Mouse (Mus musculus): ENCODE data around the gene Fbxo7.
A peak's percentile ranks its signal among the peaks of the same experiment; 100 is the strongest.

Gene Fbxo7

DNA sequence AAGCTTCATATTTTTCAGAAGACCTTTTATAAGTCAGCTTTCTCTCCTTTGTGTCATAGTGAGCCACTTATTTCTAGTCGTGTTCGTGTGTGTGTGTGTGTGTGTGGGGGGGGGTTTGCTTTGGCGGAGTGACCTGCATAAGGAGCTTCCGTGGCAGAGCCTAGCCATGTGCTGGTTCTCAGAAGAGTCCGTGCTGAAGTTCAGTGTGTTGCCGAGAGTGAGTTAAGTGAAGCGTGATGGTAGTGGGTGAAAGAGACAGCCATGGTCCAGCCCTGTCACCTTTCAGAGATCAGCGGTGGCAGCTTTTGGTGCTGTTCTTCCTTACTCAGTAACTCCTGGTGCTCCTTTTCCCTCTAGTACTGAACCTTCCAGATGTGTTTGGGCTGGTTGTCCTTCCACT is 22.3 kb downstream of the Fbxo7 start:
- no peak for DNase-seq

- no peak for DNase-seq
Measured at GRCm38 (mm10) chr10:86046371-86046770, 24.6 kb downstream of the Fbxo7 start.

- DNase-seq, result no peak
Measured at GRCm38 (mm10) chr10:86047786-86048185, 26.0 kb downstream of the Fbxo7 start.

GRCm38 (mm10) chr10:86050522-86050921 is 28.8 kb downstream of the Fbxo7 start:
- DNase-seq, result no peak

DNA sequence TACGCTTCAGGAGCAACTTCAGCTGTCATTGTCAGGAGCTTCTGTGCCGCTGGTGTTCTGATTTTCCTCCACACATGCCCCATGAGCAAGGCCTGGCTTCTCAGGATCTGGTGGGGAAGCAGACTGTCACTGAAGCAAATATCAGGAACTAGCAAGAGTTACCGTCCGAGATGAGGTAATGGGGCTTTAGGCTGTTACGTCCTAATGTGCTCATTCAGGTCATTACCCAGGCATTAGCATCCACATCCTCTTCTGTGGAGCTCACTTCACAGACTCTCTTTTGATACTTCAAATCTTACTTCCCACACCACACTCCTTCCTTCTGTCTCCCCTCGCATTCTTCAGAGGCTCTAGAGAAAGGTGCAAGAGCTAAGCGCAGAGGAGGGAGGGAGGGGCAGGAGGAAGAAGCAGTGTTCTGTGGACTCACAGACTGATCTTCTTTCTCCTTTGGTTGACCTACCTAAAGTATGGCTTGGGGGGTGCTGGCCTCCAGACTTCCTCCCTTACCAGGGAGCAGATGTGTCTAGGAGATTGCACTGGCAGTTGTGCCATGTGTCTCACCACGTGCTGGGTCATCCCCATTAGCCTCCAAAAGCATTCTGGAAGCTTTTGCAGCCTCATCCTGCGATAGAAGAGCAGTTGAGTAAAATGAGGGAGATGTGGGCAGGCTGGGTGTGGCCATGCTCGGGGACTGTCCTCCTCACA is 31.2 kb downstream of the Fbxo7 start:
- no peak for DNase-seq

- DNase-seq, result no peak
Measured at GRCm38 (mm10) chr10:86056297-86056903, 34.6 kb downstream of the Fbxo7 start.

DNA sequence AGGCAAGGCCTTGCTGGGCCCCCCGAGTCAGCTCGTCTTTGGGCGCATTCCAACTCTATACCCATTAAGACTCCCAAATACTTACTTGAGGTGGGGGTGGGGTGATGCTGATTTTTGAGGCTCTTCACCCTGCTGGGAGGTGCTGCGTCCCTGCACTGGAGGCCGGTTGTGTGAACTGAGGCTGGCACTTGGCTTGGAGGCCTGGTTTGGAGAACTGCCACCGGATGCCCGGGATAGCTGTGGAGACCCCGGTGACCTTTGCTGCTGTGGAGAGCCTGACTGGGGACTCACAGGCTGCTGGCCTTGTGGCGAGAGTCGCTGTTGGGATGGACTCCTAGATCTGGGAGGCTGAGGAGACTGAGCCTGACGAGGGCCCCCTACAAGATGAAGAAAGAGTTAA is 35.5 kb downstream of the Fbxo7 start:
- no peak for DNase-seq

DNA sequence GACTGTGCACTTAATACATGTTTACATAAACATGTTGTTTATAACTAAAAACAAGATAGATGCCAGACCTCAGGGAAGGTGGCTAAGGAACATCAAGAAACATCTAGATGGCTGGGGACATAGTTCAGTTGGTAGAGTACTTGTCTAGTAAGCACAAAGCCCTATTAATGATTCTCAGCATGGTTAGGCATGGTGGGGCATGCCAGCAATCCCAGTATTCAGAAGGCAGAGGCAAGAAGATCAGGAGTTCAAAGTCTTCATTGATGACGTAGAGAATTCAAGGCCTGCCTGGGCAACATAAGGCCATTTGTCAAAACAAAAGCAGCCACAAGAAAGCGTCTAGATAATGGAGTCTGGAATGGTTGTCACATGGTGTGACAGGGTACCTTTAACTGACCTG is 35.9 kb downstream of the Fbxo7 start:
- no peak for DNase-seq

- no peak for DNase-seq
Measured at GRCm38 (mm10) chr10:86060267-86060666, 38.5 kb downstream of the Fbxo7 start.

DNA sequence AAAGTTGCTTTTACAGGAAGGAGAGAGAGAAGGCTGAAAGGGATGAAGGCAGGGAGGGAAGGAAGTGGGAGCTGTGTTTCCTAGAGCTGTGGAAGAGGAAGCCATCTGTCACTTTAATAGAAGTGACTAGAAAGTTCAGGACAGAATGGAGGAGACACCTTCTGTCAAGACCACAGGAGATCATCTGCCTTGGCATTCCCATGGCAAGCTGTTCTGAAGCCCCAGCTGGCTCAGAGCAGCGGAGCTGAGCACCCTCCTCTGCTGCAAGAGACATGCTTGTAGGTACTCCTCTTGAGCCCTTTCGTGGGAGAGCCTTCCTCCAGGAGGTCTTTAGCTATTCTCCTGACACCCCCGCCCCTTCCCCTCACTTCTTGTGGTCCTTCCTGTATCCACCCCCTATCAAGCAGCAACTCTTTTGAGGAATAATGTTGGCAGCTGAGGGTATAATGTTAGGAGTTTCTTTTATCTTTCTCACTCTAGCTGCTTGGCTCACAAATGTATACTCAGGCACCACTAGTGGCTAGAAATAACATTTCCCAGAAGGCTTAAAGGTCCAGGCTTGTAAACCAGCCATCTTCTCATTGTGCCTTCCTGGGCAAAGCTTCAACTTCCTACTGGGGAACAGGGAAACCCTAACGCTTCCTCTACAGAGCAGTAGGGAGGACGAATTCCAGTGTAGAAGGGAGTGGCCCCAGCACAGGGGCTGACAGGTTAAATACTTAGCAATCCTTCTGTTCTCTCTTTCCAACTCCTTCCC is 40.7 kb downstream of the Fbxo7 start:
- no peak for DNase-seq

- DNase-seq, result no peak
Measured at GRCm38 (mm10) chr10:86063018-86063384, 41.2 kb downstream of the Fbxo7 start.

- DNase-seq, result peak; percentile 26
Measured at GRCm38 (mm10) chr10:86064937-86065336, 43.2 kb downstream of the Fbxo7 start.

DNA sequence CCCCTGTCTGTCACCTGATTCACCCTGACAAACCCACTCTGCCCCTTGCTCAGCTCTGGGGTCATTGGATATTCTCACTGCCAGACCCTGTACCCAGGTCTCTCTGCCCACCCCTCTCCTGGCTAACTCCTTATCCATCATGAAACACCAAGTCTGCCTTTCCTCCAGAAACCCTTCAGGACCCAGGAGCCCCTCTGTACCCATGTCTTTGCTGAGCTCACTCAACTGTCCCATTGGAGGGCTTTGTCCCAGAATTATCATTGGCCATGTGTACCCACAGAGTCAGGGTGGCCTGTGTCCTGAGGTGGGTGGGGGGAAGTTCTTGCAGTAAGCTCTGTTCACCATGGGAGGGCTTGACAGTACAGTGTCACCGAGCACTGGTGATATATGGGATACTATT is 43.9 kb downstream of the Fbxo7 start:
- no peak for DNase-seq

DNA sequence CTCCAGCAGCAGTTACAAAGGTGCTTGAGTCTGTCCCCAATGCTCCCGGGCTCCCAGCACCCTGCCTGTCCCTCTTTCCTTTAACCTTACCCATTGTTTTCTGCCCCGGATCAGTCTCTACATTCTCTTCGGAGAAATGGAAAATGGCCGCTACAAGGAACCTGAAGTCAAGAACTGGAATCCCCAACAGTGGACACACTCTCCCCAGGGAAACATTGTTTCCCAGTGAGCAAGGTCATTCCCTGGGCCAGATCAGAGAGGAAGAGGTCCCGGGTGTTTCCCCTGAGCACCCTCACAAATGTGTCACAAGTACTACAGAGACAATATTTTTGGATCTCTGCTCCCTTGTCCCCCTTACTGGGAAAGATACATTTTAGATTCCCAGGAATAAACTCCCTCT is 44.9 kb downstream of the Fbxo7 start:
- no peak for DNase-seq

DNA sequence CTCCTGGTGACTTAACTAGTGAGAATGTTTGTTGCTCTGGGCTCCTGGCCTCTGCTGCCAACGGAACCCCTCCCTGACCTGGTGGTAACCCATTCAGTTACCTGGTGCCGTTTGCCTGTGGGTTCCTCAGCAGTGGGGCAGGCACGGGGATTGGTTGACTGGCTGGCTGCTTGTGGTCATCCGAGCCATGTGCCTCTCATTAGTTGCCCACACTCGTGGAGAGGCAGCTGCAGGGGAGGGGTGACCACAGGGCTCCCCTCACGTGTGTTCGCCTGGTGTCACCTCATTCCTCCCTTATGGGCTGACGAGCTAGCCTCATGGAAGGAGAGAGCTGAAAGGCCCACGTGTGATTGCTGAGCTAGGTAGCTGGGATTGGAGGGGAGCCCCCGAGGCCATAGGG is 46.1 kb downstream of the Fbxo7 start:
- no peak for DNase-seq

- DNase-seq, result no peak
Measured at GRCm38 (mm10) chr10:86069341-86069740, 47.6 kb downstream of the Fbxo7 start.

GRCm38 (mm10) chr10:86070751-86071150 is 49.0 kb downstream of the Fbxo7 start:
- DNase-seq, result no peak

DNA sequence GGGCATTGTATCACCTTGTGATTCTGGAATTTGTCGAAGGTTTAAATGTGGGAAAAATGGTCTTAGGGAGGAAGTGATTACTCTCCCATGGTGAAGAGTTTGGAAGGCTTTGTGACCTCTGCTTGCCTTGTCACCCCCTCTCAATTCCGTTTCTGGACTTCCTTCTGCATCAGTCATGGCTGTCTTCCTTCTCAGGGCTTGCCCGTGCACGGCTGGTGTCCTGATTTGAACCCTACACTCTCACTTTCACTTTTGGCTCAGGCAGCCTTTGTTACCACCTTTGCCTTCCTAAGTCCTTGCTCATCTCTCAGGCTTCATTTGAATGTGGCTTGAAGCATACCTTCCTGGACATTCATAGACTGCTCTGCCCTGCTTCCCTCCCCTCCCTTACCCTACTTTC is 52.4 kb downstream of the Fbxo7 start:
- DNase-seq, result no peak

GRCm38 (mm10) chr10:86074971-86075711 is 53.4 kb downstream of the Fbxo7 start:
- DNase-seq, result no peak

- DNase-seq, result no peak
Measured at GRCm38 (mm10) chr10:86077272-86077671, 55.5 kb downstream of the Fbxo7 start.

DNA sequence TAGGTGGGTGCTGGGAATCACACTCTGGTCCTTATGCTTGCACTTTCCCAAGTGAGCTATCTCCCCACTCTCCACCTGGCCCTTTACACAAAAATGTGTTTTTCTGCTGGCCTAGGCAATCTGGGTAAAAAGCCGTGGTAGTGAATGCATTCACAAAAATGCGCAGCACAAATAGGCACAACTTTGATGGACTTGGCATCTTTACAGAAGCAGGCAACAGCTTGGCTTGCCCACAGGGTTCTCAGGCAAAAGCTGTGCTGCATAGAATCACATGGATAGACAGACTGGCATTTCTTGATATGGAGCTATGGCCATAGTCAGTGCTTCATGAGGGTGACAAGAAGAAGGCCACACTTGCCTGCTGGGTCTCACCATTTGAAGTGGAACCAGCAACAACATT is 57.0 kb downstream of the Fbxo7 start:
- DNase-seq, result no peak

- DNase-seq, result no peak
Measured at GRCm38 (mm10) chr10:86079921-86080320, 58.1 kb downstream of the Fbxo7 start.

DNA sequence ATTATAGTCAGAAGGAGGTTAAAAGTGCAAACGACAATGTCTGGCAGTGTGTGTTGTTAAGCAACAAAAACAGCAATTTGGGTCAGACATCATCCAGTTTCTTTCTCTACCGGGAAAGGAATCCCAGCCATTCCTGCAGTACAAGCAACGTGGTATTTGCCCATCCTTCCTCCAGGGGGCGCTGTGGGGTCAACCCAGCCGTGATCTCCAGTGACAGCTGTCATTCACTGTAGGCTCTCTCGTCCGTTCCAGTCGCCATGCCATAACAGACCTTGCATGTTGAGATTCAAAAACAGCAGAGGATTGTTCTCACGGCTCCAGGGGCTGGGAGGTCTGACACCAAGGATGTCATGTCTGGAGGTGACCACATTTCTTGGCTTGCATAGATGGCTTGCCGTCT is 70.1 kb downstream of the Fbxo7 start:
- peak; percentile 70 for DNase-seq
